Mouse (Mus musculus) limb, embryonic 10.5 days (tissue): Measurements from ENCODE around the gene Wnk2. TPM values are rescaled to one million over a fixed set of nuclear protein-coding genes. Genes with fewer than 3 reads are reported as not detected.

Experiments used
- DNase-seq: peaks from one replicate; pipeline ENCODE4 v3.0.0-alpha.2; 2017; ENCODE audit warnings: low spot score
- H3K27ac ChIP-seq: fragments of 300-500 bp; sonication (generic); 2 replicates; pipeline ENCODE4 v1.5.1; 2016; ENCODE audit warnings: mild to moderate bottlenecking
- H3K27me3 ChIP-seq: fragments of 300-500 bp; sonication (generic); 2 replicates; pipeline ENCODE4 v1.6.1; 2016; ENCODE audit warnings: low read depth, mild to moderate bottlenecking; ENCODE audit not compliant: poor library complexity, severe bottlenecking
- H3K36me3 ChIP-seq: fragments of 300-500 bp; sonication (generic); 2 replicates; pipeline ENCODE4 v1.6.1; 2016; ENCODE audit warnings: mild to moderate bottlenecking, moderate library complexity
- H3K4me1 ChIP-seq: fragments of 300-500 bp; sonication (generic); 2 replicates; pipeline ENCODE4 v1.6.1; 2016
- H3K4me3 ChIP-seq: fragments of 300-500 bp; sonication (generic); 2 replicates; pipeline ENCODE4 v1.5.1; 2016; ENCODE audit warnings: mild to moderate bottlenecking, moderate library complexity
- H3K9me3 ChIP-seq: fragments of 300-500 bp; sonication (generic); replicated peaks from 2 replicates; pipeline ENCODE4 v1.6.1; 2016; ENCODE audit warnings: mild to moderate bottlenecking
- WGBS: fragments of 180-500 bp; shearing (Covaris S2); methylation state at CpG from one replicate; pipeline ENCODE4 v1.1.7; 2016; 5-methylcytosine and 5-hydroxymethylcytosine counted together
- polyA plus RNA-seq: library from polyadenylated mRNA; unstranded; fragments of >200 nt; fragmentation: Nextera tagmentation; extraction: Ambion mirVana; gene quantifications from 2 replicates; pipeline ENCODE4 v1.2.1, GENCODE M21; 2016

Wnk2 gene
- polyA plus RNA-seq, 1 experiment from 2014 or later, result 1.3 TPM

DNA sequence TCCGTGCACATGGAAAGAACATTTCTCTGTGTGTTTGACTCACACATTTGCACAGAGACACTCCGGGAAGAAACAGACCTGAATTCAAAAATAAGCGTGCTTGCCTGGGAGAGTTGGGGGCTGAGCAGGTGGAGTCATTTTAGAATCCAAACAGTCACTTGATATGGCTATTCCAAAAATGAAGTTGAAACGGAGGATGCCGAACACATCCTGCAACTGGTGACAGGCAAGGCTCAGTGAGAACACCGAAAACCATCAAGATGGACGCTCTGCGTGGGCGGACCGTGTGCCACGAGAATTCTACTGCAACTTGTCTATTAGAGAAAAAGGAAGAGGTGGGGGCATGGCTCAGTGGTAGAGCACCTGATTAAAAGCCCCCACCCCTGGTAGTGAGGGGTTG is 22.8 kb upstream of the Wnk2 start:
- 92% methylated on average over 11 of the region's 11 CpGs for WGBS
- H3K27me3 ChIP-seq, result 0 out of 2 replicates have a peak, but pooled peaks cover 7% of the 10 kb centered on the region

DNA sequence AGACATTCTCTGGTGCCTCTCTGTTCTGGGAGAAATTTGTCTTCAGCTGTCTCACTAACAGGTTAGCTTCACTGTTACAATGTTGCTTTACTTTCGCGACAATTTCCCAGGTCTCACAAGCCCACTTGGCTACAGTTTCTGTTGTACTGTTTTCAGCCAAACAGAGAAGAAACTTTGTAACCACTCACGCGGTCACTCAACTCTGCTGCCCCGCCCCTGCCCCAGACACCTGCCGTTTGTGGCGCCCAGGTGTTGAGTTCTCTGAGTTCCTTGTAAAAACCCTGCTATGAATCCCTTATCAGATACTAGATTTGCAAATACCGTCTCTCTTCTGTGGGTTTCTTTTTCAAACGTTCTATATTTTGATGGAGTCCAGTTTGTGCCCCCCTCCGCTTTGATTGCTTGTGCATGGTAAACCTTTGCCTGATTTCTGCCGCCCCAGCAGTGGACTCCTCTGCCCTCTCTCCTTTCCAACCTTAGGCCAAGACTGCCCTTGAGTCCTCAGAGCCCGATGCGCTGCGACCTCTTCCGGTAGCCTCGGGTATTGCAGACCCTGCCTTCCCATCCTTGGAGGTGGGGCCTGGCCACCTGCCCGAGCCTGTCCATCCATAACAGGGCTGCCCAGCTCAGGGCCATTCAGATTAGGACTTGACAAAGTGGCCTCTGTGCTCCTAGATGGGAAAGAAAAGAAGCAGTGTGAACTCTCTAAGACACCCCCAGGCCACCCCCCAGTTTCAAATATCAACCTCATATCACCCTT is 21.8 kb upstream of the Wnk2 start:
- Histone ChIP-seq H3K36me3 (no peaks in the 10 kb centered on the region), H3K27ac (no peak overlapping the region), H3K27me3 (0 out of 2 replicates have a peak, but pooled peaks cover 7% of the 10 kb centered on the region), H3K4me1 (peaks cover 13% of the 10 kb centered on the region; the same call in 1 of the 2 replicates), H3K9me3 (no peaks in the 10 kb centered on the region), H3K4me3 (no peak overlapping the region)
- DNase-seq, result peak; percentile 92
- WGBS, result 18% methylated on average over 17 of the region's 17 CpGs

More for the DNA sequence above, 22.8 kb upstream of the Wnk2 start:
- H3K4me1 ChIP-seq, result peaks cover 13% of the 10 kb centered on the region; the same call in 1 of the 2 replicates
- no peaks in the 10 kb centered on the region for H3K36me3 ChIP-seq
- no peak for DNase-seq
- no peak overlapping the region for H3K4me3 ChIP-seq
- no peak overlapping the region for H3K27ac ChIP-seq
- H3K9me3 ChIP-seq, result no peaks in the 10 kb centered on the region

DNA sequence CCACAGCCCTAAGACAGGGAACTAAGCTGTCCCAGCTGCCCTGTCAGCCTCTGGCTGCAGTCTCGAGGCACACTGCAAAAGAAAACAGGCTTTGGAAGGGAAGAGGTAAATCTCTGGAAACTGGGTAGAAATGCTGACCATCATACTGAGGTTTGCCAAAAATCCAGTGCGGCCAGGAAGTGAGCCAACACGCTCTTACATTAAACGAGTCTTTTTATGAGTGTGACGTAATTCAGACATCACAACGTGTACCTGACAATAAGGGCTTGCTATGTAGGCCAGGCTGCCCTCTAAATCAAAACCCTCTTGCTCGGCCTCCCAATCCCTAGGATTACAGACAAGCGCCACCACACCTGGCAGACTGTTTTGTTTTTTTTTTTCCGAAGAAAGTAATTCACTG is 19.3 kb upstream of the Wnk2 start:
- Histone ChIP-seq H3K27ac (no peak overlapping the region), H3K36me3 (no peaks in the 10 kb centered on the region), H3K9me3 (no peaks in the 10 kb centered on the region), H3K27me3 (0 out of 2 replicates have a peak, but pooled peaks cover 3% of the 10 kb centered on the region), H3K4me3 (no peak overlapping the region), H3K4me1 (peaks cover 7% of the 10 kb centered on the region; the same call in 1 of the 2 replicates)
- no peak for DNase-seq
- WGBS, result 78% methylated on average over 9 of the region's 9 CpGs

DNA sequence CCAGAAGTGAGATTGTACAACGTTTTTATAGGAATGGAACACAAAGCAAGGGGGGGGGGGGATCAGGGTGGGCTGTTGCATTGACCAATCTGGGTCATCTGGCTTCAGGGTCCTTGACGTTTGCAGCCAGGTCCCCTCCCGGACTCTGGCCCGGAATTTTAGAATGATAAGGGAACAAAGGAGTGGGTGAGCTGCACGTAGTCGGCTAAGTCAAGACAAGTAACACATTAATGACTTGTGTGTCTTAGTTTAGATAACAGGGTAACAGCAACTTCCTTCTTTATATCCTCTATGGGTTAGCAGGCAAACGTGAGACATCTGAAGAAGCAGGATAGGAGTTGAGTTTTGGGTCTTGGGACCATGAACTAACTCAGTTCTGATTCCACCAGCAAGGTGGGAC is 15.8 kb upstream of the Wnk2 start:
- DNase-seq, result no peak
- H3K9me3 ChIP-seq, result no peaks in the 10 kb centered on the region
- WGBS, result 84% methylated on average over 7 of the region's 7 CpGs
- H3K36me3 ChIP-seq, result no peaks in the 10 kb centered on the region
- no peaks in the 10 kb centered on the region for H3K27me3 ChIP-seq
- peaks cover 7% of the 10 kb centered on the region; the same call in 1 of the 2 replicates for H3K4me1 ChIP-seq
- H3K4me3 ChIP-seq, result no peak overlapping the region
- no peak overlapping the region for H3K27ac ChIP-seq

DNA sequence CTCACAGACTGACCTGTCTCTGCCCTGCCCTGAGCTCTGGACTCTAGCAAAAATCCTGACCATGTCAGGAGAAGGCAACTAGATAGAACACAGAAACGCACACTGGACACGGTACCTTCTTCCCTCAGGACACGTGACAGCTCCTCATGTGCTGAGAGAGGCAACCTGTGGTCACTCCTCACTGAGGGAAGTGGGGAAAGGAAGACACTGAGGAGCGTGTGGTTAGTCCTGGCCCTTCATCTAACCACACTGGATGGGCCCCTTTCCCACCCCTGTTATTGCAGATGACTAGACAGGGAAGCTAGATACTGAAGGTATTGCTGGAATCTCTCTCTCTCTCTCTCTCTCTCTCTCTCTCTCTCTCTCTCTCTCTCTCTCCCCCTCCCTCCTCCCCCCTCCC is 14.9 kb upstream of the Wnk2 start:
- Histone ChIP-seq H3K27ac (no peak overlapping the region), H3K4me3 (no peak overlapping the region), H3K9me3 (no peaks in the 10 kb centered on the region), H3K36me3 (no peaks in the 10 kb centered on the region), H3K27me3 (no peaks in the 10 kb centered on the region), H3K4me1 (peaks cover 7% of the 10 kb centered on the region; the same call in 1 of the 2 replicates)
- DNase-seq, result no peak
- 83% methylated on average over 4 of the region's 4 CpGs for WGBS

DNA sequence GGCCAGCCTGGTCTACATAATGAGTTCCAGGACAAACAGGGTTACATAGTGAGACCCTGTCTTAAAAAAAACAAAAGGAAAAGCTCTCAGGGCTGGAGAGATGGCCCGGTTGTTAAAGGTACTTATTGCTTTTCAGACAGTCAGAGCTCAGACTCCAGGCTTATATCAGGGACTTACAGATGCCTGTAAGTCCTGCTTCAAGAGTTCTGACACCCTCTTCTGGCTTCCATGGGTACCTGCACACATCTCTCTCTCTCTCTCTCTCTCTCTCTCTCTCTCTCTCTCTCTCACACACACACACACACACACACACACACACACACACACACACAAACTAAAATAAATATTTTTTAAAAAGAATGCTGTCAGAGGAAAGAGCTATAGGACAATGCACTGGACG is 13.4 kb upstream of the Wnk2 start:
- 0 out of 2 replicates have a peak, but pooled peaks cover 3% of the 10 kb centered on the region for H3K9me3 ChIP-seq
- H3K27me3 ChIP-seq, result no peaks in the 10 kb centered on the region
- DNase-seq, result no peak
- H3K36me3 ChIP-seq, result no peaks in the 10 kb centered on the region
- no peak overlapping the region for H3K4me3 ChIP-seq
- no peak overlapping the region for H3K27ac ChIP-seq
- WGBS, result 78% methylated on average over 2 of the region's 2 CpGs
- H3K4me1 ChIP-seq, result no peaks in the 10 kb centered on the region

DNA sequence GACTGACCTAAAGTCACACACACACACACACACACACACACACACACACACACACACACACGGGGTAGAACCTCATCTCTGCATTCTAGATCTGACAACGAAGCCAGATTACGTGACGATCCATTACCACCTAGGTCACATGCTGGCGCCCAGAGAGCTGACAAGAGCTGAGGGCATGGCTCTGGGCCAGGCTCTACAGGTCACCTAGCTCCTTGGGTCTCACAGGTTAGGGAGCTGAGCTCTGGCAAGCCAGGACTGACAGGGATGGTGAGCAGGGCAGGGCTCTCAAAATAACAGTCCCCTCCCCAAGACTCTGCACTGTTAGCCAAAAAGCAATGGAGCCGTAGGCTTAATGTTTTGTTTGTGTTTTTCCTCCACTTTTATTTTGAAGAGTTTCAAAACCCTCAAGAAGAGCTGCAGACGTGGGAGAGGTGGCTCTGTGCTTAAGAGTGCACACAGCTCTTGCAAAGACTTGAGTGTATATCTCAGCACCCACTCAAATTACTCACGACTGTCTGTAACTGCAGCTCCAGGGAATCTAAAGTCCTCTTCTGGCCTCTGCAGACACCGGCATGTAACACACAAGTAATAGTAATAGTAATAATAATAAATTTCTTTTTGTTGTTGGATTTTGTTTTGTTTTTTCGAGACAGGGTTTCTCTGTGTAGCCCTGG is 10.4 kb upstream of the Wnk2 start:
- no peaks in the 10 kb centered on the region for H3K27me3 ChIP-seq
- no peaks in the 10 kb centered on the region for H3K4me1 ChIP-seq
- H3K27ac ChIP-seq, result no peak overlapping the region
- 0 out of 2 replicates have a peak, but pooled peaks cover 3% of the 10 kb centered on the region for H3K9me3 ChIP-seq
- H3K4me3 ChIP-seq, result no peak overlapping the region
- no peaks in the 10 kb centered on the region for H3K36me3 ChIP-seq
- no peak for DNase-seq
- 76% methylated on average over 10 of the region's 10 CpGs for WGBS

DNA sequence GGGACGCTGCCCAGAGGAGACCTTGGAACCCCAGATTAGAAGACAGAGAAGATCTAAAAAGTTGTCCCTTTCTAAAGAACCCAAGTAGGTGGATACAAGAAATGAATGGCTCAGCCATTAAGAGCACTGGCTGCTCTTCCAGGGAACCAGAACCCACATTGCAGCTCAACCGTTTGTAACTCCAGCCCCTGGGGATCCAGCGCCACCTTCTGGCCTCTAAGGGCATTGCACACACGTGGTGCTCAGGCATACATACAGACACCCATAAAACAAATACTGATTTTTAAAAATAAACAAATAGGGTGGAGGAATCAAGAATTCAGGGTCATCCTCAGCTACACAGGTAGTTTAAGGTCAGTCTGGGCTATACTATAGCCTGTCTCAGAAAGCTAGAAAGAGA is 8.8 kb upstream of the Wnk2 start:
- Histone ChIP-seq H3K4me1 (no peaks in the 10 kb centered on the region), H3K36me3 (no peaks in the 10 kb centered on the region), H3K9me3 (0 out of 2 replicates have a peak, but pooled peaks cover 3% of the 10 kb centered on the region), H3K4me3 (no peak overlapping the region), H3K27me3 (no peaks in the 10 kb centered on the region), H3K27ac (no peak overlapping the region)
- WGBS, result 76% methylated on average over 4 of the region's 4 CpGs
- no peak for DNase-seq

DNA sequence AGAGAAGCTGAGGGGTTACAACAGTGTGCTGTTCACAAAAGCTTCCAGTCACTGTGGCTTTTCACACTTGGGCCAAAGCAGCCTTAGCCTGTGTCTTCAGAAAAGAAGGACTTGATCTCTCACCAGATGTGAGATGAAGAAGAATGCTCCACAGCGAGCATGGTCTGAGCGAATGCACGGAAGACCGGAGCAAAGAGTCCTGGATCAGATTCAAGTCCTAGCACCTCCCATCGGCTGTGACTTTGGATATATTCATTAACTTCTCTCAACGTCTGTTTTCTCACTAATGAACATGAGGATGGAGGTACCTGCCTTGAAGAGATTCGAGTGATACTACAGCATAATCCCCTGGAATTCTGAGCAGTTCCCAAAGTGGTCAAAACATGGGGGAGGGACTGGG is 6.8 kb upstream of the Wnk2 start:
- Histone ChIP-seq H3K9me3 (0 out of 2 replicates have a peak, but pooled peaks cover 3% of the 10 kb centered on the region), H3K4me3 (no peak overlapping the region), H3K36me3 (no peaks in the 10 kb centered on the region), H3K27me3 (peaks cover 17% of the 10 kb centered on the region), H3K4me1 (no peaks in the 10 kb centered on the region), H3K27ac (no peak overlapping the region)
- WGBS, result 69% methylated on average over 7 of the region's 7 CpGs
- DNase-seq, result no peak

DNA sequence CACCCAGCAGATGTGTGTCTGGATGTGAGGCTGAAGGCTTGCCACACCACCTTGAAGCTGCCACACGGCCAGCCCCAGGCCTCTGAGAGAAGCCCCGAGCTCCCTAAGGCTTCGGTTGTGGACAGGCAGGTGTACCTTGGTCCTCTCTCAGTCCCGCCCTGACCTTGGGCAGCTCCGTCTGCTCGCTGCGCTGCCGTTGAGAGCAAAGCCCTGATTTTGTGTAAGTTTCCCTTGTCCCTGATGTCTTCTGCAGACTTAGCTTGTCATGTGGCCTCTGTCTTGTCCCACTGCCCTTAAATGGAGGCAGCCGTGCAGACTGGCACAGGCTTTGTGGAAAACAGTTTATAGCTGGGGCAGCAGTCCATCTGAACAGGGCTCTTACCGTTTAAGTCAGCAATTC is 6.2 kb upstream of the Wnk2 start:
- H3K9me3 ChIP-seq, result 0 out of 2 replicates have a peak, but pooled peaks cover 3% of the 10 kb centered on the region
- no peak for DNase-seq
- 84% methylated on average over 10 of the region's 10 CpGs for WGBS
- H3K27ac ChIP-seq, result no peak overlapping the region
- H3K27me3 ChIP-seq, result peaks cover 23% of the 10 kb centered on the region
- H3K36me3 ChIP-seq, result no peaks in the 10 kb centered on the region
- no peak overlapping the region for H3K4me3 ChIP-seq
- H3K4me1 ChIP-seq, result no peaks in the 10 kb centered on the region

DNA sequence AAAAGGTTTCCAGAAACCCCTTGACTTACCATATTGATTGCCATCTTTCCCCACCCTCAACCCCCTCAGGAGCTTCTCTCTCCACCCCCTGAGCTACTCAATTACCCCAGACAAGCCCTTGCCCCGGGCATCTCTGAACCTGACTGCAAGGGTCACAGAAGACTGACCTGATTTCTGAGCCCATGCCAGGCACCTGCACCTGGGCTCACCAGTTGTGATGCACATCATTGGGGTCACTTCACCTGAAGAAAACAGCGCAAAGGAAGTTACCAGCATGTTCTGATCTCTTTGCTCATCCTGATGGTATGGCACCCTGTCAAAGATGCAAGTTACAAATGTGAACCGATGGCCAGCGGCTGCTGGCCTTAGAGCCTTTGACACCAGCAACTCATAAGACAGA is 873 bp upstream of the Wnk2 start:
- Histone ChIP-seq H3K27me3 (peaks cover 77% of the 10 kb centered on the region), H3K4me1 (peaks cover 25% of the 10 kb centered on the region), H3K36me3 (no peaks in the 10 kb centered on the region), H3K27ac (no peak overlapping the region), H3K9me3 (no peaks in the 10 kb centered on the region), H3K4me3 (no peak overlapping the region)
- no peak for DNase-seq
- 72% methylated on average over 4 of the region's 4 CpGs for WGBS

DNA sequence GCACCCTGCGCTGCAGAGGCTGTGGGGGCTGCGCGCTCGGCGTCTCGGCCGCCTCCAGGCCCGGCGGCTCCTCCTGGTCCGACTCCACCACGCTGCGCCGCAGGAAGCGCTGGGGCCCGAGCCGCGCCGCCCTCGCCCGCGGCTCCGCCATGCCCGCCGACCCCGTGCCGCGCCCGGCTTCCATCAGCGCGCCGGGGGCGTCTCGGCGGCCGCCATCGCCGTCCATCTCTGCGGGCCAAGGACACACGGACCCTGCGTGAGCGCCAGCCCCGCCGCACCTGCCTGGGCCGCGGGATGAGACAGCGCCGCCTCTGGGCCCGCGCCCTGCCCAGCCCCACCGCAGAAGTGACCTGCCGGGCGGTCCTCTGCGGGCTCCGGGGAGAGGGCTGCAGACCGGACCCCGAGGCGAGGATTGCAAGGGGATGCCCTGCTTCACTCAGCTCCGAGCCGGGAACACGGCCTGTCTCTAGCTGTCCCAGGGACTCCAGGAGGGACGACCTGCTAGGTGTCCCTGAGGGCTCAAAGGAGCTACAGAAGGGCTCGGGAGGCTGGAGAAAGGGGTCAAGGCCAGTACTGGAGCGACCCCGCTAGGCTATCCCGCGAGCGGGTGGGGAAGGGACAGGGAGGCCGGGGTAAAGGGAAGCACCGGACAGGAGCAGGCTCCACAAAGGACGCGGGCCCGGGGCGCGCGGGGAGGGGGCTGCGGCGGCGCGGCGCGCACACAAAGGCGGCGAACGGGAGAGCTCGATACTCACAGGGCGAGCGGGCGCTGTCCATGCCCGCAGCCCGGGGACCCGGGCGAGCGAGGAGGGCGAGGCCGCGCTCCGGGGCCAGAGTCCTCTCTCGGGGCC is 582 bp downstream of the Wnk2 start:
- Histone ChIP-seq H3K4me1 (peaks cover 25% of the 10 kb centered on the region), H3K27ac (peak overlapping the region; percentile 46), H3K36me3 (no peaks in the 10 kb centered on the region), H3K4me3 (peak overlapping the region; percentile 68), H3K9me3 (no peaks in the 10 kb centered on the region), H3K27me3 (peaks cover 87% of the 10 kb centered on the region)
- DNase-seq, result peak; percentile 79
- WGBS, result under 1% methylated on average over 89 of the region's 98 CpGs
